Mouse (Mus musculus) heart, embryonic 16.5 days (tissue): ENCODE measurements at regions not wholly inside any gene's neighbourhood (a gene's known extent, or its start where the extent isn't known, plus 50 kb on each side); places are given as distances from the start of the nearest gene placed in this dataset.

Experiments used
- ATAC-seq: fragments of 200-750 bp; cut with Nextera tagmentation; replicated peaks from 2 replicates; pipeline ENCODE4 v1.8.0; 2017; ENCODE audit warnings: moderate number of reproducible peaks; ENCODE audit not compliant: insufficient read depth, low FRiP score; ENCODE audit errors: extremely low read depth
- H3K27ac ChIP-seq: fragments of 300-500 bp; sonication (generic); 2 replicates; pipeline ENCODE4 v1.5.1; 2014; ENCODE audit warnings: mild to moderate bottlenecking, low read length, control low read depth, moderate library complexity
- H3K27me3 ChIP-seq: fragments of 300-500 bp; sonication (generic); 2 replicates; pipeline ENCODE4 v1.6.1; 2014; ENCODE audit warnings: low read length, mixed read lengths; ENCODE audit not compliant: control insufficient read depth, insufficient read depth
- H3K36me3 ChIP-seq: fragments of 300-500 bp; sonication (generic); 2 replicates; pipeline ENCODE4 v1.6.1; 2014; ENCODE audit not compliant: control insufficient read depth, insufficient read depth
- H3K4me1 ChIP-seq: fragments of 300-500 bp; sonication (generic); 2 replicates; pipeline ENCODE4 v1.6.1; 2014; ENCODE audit warnings: low read length, mixed read lengths; ENCODE audit not compliant: control insufficient read depth, insufficient read depth
- H3K4me2 ChIP-seq: fragments of 300-500 bp; sonication (generic); 2 replicates; pipeline ENCODE4 v1.6.1; 2014; ENCODE audit warnings: low read depth, mild to moderate bottlenecking, control low read depth, low read length
- H3K4me3 ChIP-seq: fragments of 300-500 bp; sonication (generic); 2 replicates; pipeline ENCODE4 v1.5.1; 2014; ENCODE audit warnings: mild to moderate bottlenecking, control low read depth, low read length
- H3K9ac ChIP-seq: fragments of 300-500 bp; sonication (generic); 2 replicates; pipeline ENCODE4 v1.6.1; 2014; ENCODE audit warnings: low read length, control low read depth
- H3K9me3 ChIP-seq: fragments of 300-500 bp; sonication (generic); replicated peaks from 2 replicates; pipeline ENCODE4 v1.6.1; 2016; ENCODE audit warnings: low read length; ENCODE audit not compliant: control insufficient read depth
- WGBS: fragments of 180-500 bp; shearing (Covaris S2); extraction: QIAGEN DNeasy Blood & Tissue Kit; methylation state at CpG from one replicate; pipeline ENCODE4 v1.1.7; 2014; 5-methylcytosine and 5-hydroxymethylcytosine counted together

- Histone ChIP-seq H3K9ac (peak overlapping the region; percentile 75), H3K4me2 (peak overlapping the region; percentile 75), H3K4me1 (peaks cover 9% of the 10 kb centered on the region), H3K4me3 (peak overlapping the region; percentile 60), H3K9me3 (no peaks in the 10 kb centered on the region), H3K27ac (peak overlapping the region; percentile 82), H3K27me3 (no peaks in the 10 kb centered on the region), H3K36me3 (no peaks in the 10 kb centered on the region)
- 23% methylated on average over 30 of the region's 30 CpGs for WGBS
- ATAC-seq: peak; percentile 58; the same call in 1 of the 2 replicates
These were observed 89.9 kb upstream of the Gm9887 start for GRCm38 (mm10) chr12:69461888-69462840.

GRCm38 (mm10) chr12:69460552-69461079 is 88.4 kb upstream of the Gm9887 start:
- Histone ChIP-seq H3K27ac (no peak overlapping the region), H3K9me3 (no peaks in the 10 kb centered on the region), H3K4me1 (peaks cover 9% of the 10 kb centered on the region), H3K36me3 (no peaks in the 10 kb centered on the region), H3K4me3 (no peak overlapping the region), H3K27me3 (no peaks in the 10 kb centered on the region), H3K4me2 (no peak overlapping the region), H3K9ac (no peak overlapping the region)
- no peak for ATAC-seq
- 79% methylated on average over 3 of the region's 3 CpGs for WGBS

GRCm38 (mm10) chr12:69458170-69458841 is 86.0 kb upstream of the Gm9887 start:
- peak overlapping the region; percentile 66 for H3K27ac ChIP-seq
- ATAC-seq: peak; percentile 46; the same call in 1 of the 2 replicates
- 52% methylated on average over 14 of the region's 14 CpGs for WGBS

GRCm38 (mm10) chr12:69456746-69457145 is 84.5 kb upstream of the Gm9887 start:
- no peaks in the 10 kb centered on the region for H3K36me3 ChIP-seq
- peaks cover 8% of the 10 kb centered on the region for H3K4me1 ChIP-seq
- no peak overlapping the region for H3K9ac ChIP-seq
- H3K4me3 ChIP-seq: no peak overlapping the region
- H3K27ac ChIP-seq: no peak overlapping the region
- ATAC-seq: no peak
- H3K27me3 ChIP-seq: no peaks in the 10 kb centered on the region
- WGBS: 79% methylated on average over 3 of the region's 3 CpGs
- no peak overlapping the region for H3K4me2 ChIP-seq
- H3K9me3 ChIP-seq: no peaks in the 10 kb centered on the region; the same call in 1 of the 2 replicates

More at GRCm38 (mm10) chr12:69458170-69458841, 86.0 kb upstream of the Gm9887 start:
- H3K4me3 ChIP-seq: no peak overlapping the region
- H3K9ac ChIP-seq: peak overlapping the region; percentile 22; the same call in 1 of the 2 replicates
- no peaks in the 10 kb centered on the region for H3K27me3 ChIP-seq
- H3K4me2 ChIP-seq: peak overlapping the region; percentile 36; the same call in 1 of the 2 replicates
- peaks cover 9% of the 10 kb centered on the region for H3K4me1 ChIP-seq
- no peaks in the 10 kb centered on the region for H3K36me3 ChIP-seq
- H3K9me3 ChIP-seq: no peaks in the 10 kb centered on the region; the same call in 1 of the 2 replicates

GRCm38 (mm10) chr12:69456116-69456515 is 83.9 kb upstream of the Gm9887 start:
- Histone ChIP-seq H3K9me3 (no peaks in the 10 kb centered on the region; the same call in 1 of the 2 replicates), H3K27ac (no peak overlapping the region), H3K4me1 (peaks cover 4% of the 10 kb centered on the region; the same call in 1 of the 2 replicates), H3K4me2 (no peak overlapping the region), H3K36me3 (no peaks in the 10 kb centered on the region), H3K4me3 (no peak overlapping the region), H3K27me3 (no peaks in the 10 kb centered on the region), H3K9ac (no peak overlapping the region)
- no peak for ATAC-seq
- 76% methylated on average over 12 of the region's 12 CpGs for WGBS

GRCm38 (mm10) chr12:69455566-69455965 is 83.3 kb upstream of the Gm9887 start:
- no peak overlapping the region for H3K9ac ChIP-seq
- ATAC-seq: no peak
- WGBS: 59% methylated on average over 5 of the region's 5 CpGs
- H3K27ac ChIP-seq: no peak overlapping the region
- H3K4me3 ChIP-seq: no peak overlapping the region
- H3K36me3 ChIP-seq: no peaks in the 10 kb centered on the region
- no peaks in the 10 kb centered on the region; the same call in 1 of the 2 replicates for H3K9me3 ChIP-seq
- no peaks in the 10 kb centered on the region for H3K27me3 ChIP-seq
- H3K4me1 ChIP-seq: peaks cover 4% of the 10 kb centered on the region; the same call in 1 of the 2 replicates
- no peak overlapping the region for H3K4me2 ChIP-seq

- no peak for ATAC-seq
- no peaks in the 10 kb centered on the region for H3K36me3 ChIP-seq
- WGBS: 65% methylated on average over 6 of the region's 6 CpGs
- no peak overlapping the region for H3K27ac ChIP-seq
- H3K4me2 ChIP-seq: no peak overlapping the region
- no peak overlapping the region for H3K4me3 ChIP-seq
- H3K4me1 ChIP-seq: peaks cover 3% of the 10 kb centered on the region; the same call in 1 of the 2 replicates
- no peak overlapping the region for H3K9ac ChIP-seq
- no peaks in the 10 kb centered on the region for H3K27me3 ChIP-seq
- no peaks in the 10 kb centered on the region; the same call in 1 of the 2 replicates for H3K9me3 ChIP-seq
These were observed 81.3 kb upstream of the Gm9887 start for GRCm38 (mm10) chr12:69453544-69453943.

GRCm38 (mm10) chr12:69452986-69453385 is 80.7 kb upstream of the Gm9887 start:
- no peaks in the 10 kb centered on the region; the same call in 1 of the 2 replicates for H3K9me3 ChIP-seq
- no peak overlapping the region for H3K9ac ChIP-seq
- ATAC-seq: no peak
- H3K27me3 ChIP-seq: no peaks in the 10 kb centered on the region
- peaks cover 4% of the 10 kb centered on the region; the same call in 1 of the 2 replicates for H3K4me1 ChIP-seq
- no peaks in the 10 kb centered on the region for H3K36me3 ChIP-seq
- H3K4me3 ChIP-seq: no peak overlapping the region
- 85% methylated on average over 10 of the region's 10 CpGs for WGBS
- no peak overlapping the region for H3K4me2 ChIP-seq
- no peak overlapping the region for H3K27ac ChIP-seq
